Mouse (Mus musculus): Measurements from ENCODE around the gene P3h4.

- no peak for TF ChIP-seq CTCF (IDR thresholded peaks at IDR 0.05; ENCODE audit: low read depth)
- no peak for TF ChIP-seq EP300 (IDR thresholded peaks at IDR 0.05; ENCODE audit: low read depth)
Measured at GRCm38 (mm10) chr11:100432002-100432401, 17.4 kb upstream of the P3h4 start.

Measured in liver, postnatal 0 days (tissue).